Mouse (Mus musculus) ovary, adult 18-20 months (tissue): ENCODE data around the gene Itpkc.

Experiments used
- DNase-seq: peaks from one replicate; pipeline ENCODE4 v3.0.0; 2022; ENCODE audit warnings: low spot score, mixed read lengths

Gene Itpkc

GRCm38 (mm10) chr7:27164112-27164947, 64.1 kb downstream of the Itpkc start:
- no peak for DNase-seq

GRCm38 (mm10) chr7:27163450-27163805, 65.0 kb downstream of the Itpkc start:
- no peak for DNase-seq

GRCm38 (mm10) chr7:27162780-27163449, 65.5 kb downstream of the Itpkc start:
- no peak for DNase-seq

- no peak for DNase-seq
These were observed 66.7 kb downstream of the Itpkc start for GRCm38 (mm10) chr7:27161744-27162143.

GRCm38 (mm10) chr7:27160921-27161320, 67.5 kb downstream of the Itpkc start:
- DNase-seq = no peak

- peak; percentile 69 for DNase-seq
These were observed 68.6 kb downstream of the Itpkc start for GRCm38 (mm10) chr7:27159882-27160281.

- DNase-seq = no peak
These were observed 69.2 kb downstream of the Itpkc start for GRCm38 (mm10) chr7:27159256-27159655.

GRCm38 (mm10) chr7:27158171-27158570, 70.3 kb downstream of the Itpkc start:
- no peak for DNase-seq
